Mouse (Mus musculus) E14TG2a.4 (cell line): ENCODE results near the gene Hectd4.

Experiments used
- CTCF ChIP-seq: conservative IDR thresholded peaks from 2 replicates; pipeline ENCODE4 v1.5.1; 2014; ENCODE audit warnings: low read length
- NANOG ChIP-seq: IDR thresholded peaks from 2 replicates; pipeline ENCODE4 v1.6.1; 2014; ENCODE audit warnings: borderline replicate concordance, low read length, mixed read lengths
- POU5F1 ChIP-seq: IDR thresholded peaks from 2 replicates; pipeline ENCODE4 v1.6.1; 2014; ENCODE audit warnings: low read length, borderline replicate concordance

GRCm38 (mm10) chr5:121183269-121183668 lies 36.8 kb upstream of the Hectd4 start:
- TF ChIP-seq CTCF (no peak), POU5F1 (no peak), NANOG (no peak)
